Mouse (Mus musculus) gastrocnemius, postnatal 36 days (tissue): Measurements from ENCODE around the gene Pnpla3. TPM values are rescaled to one million over a fixed set of nuclear protein-coding genes. Genes with fewer than 3 reads are reported as not detected.

Source experiments
- microRNA-seq, 2 experiments: library from miRNA; unstranded; fragments of <30 nt; microRNA quantifications; one replicate each; pipeline ENCODE4 v1.2.0; 2021
- total RNA-seq, 2 experiments: library from RNA; stranded (reverse); gene quantifications; 2 replicates each; pipeline ENCODE4 v1.2.3; 2021

The Pnpla3 gene
- total RNA-seq, 2 experiments from 2014 or later, result 3.8 to 5.9 TPM

Small RNA genes lying within 50 kb of the gene (microRNA-seq; reads per million reads assigned to microRNA genes)
- gene Mir6392, result 0 reads per million in 2 experiments

Other genes with a start within 250 kb of the Pnpla3 start
- gene Efcab6, start 102.5 kb upstream of the Pnpla3 start, total RNA-seq, result 1 to 10 TPM; 4.7 to 5.0 TPM
- not detected for gene Sult4a1, start 62.1 kb upstream of the Pnpla3 start, total RNA-seq
- not detected for gene Pnpla5, start 44.7 kb upstream of the Pnpla3 start, total RNA-seq
- gene Samm50, start 24.4 kb downstream of the Pnpla3 start, total RNA-seq, result 100 to 1,000 TPM; 169 to 174 TPM
- 10 to 100 TPM; 45.8 to 49.5 TPM for gene Parvb, start 64.2 kb downstream of the Pnpla3 start, total RNA-seq
- gene Parvg, start 156.2 kb downstream of the Pnpla3 start, total RNA-seq, result under 1 TPM; 0.74 to 0.97 TPM